Mouse (Mus musculus) liver, postnatal 0 days (tissue): Measurements from ENCODE around the gene Slit3.

Experiments used
- CTCF ChIP-seq: sonication (generic); IDR thresholded peaks from 2 replicates; pipeline ENCODE4 v1.5.1; 2016; ENCODE audit warnings: antibody characterized with exemption, low read depth
- EP300 ChIP-seq: IDR thresholded peaks from 2 replicates; pipeline ENCODE4 v1.6.1; 2016; ENCODE audit warnings: antibody characterized with exemption, low read depth, mild to moderate bottlenecking

- TF ChIP-seq EP300 (no peak), CTCF (no peak)
Measured at GRCm38 (mm10) chr11:35698901-35699300, 577.9 kb downstream of the Slit3 start.
